Mouse (Mus musculus) intestine, embryonic 16.5 days (tissue): ENCODE results near the gene Rbm47. TPM values are rescaled to one million over a fixed set of nuclear protein-coding genes. Genes with fewer than 3 reads are reported as not detected.
A peak's percentile ranks its signal among the peaks of the same experiment; 100 is the strongest.

ENCODE experiments used
- ATAC-seq: fragments of 200-750 bp; cut with Nextera tagmentation; 2 replicates; pipeline ENCODE4 v1.8.0; 2017; ENCODE audit warnings: moderate TSS enrichment, moderate library complexity
- H3K27ac ChIP-seq: fragments of 300-500 bp; sonication (generic); 2 replicates; pipeline ENCODE4 v1.5.1; 2014; ENCODE audit warnings: mild to moderate bottlenecking, low read length
- H3K27me3 ChIP-seq: fragments of 300-500 bp; sonication (generic); replicated peaks from 2 replicates; pipeline ENCODE4 v1.6.1; 2014; ENCODE audit warnings: low read length, control low read depth, mixed read lengths; ENCODE audit not compliant: control insufficient read depth, insufficient read depth
- H3K36me3 ChIP-seq: fragments of 300-500 bp; sonication (generic); 2 replicates; pipeline ENCODE4 v1.6.1; 2014; ENCODE audit warnings: low read length, control low read depth; ENCODE audit not compliant: control insufficient read depth, insufficient read depth
- H3K4me1 ChIP-seq: fragments of 300-500 bp; sonication (generic); 2 replicates; pipeline ENCODE4 v1.6.1; 2014; ENCODE audit warnings: low read length, control low read depth, mixed read lengths; ENCODE audit not compliant: control insufficient read depth, insufficient read depth
- H3K4me2 ChIP-seq: fragments of 300-500 bp; sonication (generic); 2 replicates; pipeline ENCODE4 v1.6.1; 2014; ENCODE audit warnings: low read depth, low read length, control low read depth
- H3K4me3 ChIP-seq: fragments of 300-500 bp; sonication (generic); 2 replicates; pipeline ENCODE4 v1.5.1; 2014; ENCODE audit warnings: mild to moderate bottlenecking, low read length
- H3K9ac ChIP-seq: fragments of 300-500 bp; sonication (generic); 2 replicates; pipeline ENCODE4 v1.6.1; 2014; ENCODE audit warnings: low read depth, low read length
- H3K9me3 ChIP-seq: fragments of 300-500 bp; sonication (generic); 2 replicates; pipeline ENCODE4 v1.6.1; 2016; ENCODE audit warnings: low read length, control low read depth; ENCODE audit not compliant: control insufficient read depth
- WGBS: fragments of 180-500 bp; shearing (Covaris S2); extraction: QIAGEN DNeasy Blood & Tissue Kit; methylation state at CpG from one replicate; pipeline ENCODE4 v1.1.7; 2014; 5-methylcytosine and 5-hydroxymethylcytosine counted together
- polyA plus RNA-seq: library from polyadenylated mRNA; unstranded; fragments of >200 nt; fragmentation: Nextera tagmentation; extraction: Ambion mirVana; gene quantifications from 2 replicates; pipeline ENCODE4 v1.2.1, GENCODE M21; 2015

Gene Rbm47
- polyA plus RNA-seq, 1 experiment from 2014 or later: 149 TPM

- Histone ChIP-seq H3K27me3 (no peaks in the 10 kb centered on the region), H3K9ac (no peak overlapping the region), H3K27ac (no peak overlapping the region), H3K4me2 (no peak overlapping the region), H3K9me3 (no peaks in the 10 kb centered on the region), H3K4me1 (peaks cover 17% of the 10 kb centered on the region; the same call in 1 of the 2 replicates), H3K4me3 (no peak overlapping the region), H3K36me3 (no peaks in the 10 kb centered on the region)
- no peak for ATAC-seq
- WGBS: 60% methylated on average over 6 of the region's 6 CpGs
Measured at GRCm38 (mm10) chr5:66037066-66037465, 135.9 kb downstream of the Rbm47 start.

DNA sequence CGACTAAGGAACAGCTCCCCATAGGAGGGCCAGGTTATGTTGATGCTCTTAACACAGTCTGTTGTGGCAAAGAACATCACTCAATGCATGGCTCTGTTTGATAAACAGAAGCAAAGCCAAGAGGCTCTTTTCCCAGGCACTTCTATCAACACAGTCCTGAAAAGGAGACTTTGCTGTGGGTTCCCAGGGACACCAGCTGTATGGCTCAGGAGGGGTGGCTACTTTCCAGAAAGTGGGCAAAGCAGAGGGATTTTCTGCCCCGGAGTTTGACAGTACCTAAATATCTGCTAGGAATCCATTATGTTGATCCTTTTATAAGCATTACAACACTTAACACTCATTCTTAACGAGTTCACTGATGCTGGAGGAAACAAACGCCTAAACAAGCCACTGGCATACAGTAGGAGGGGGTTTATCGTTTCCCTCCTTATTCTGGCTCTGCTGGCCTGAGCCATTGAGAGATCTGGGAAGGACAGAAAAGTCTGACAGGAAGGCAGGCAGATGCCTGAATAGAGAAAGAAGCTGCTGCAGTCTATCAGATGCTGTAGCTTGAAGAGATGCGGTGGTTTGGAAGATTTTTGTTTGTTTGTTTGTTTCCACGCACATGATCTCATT, 136.4 kb downstream of the Rbm47 start:
- Histone ChIP-seq H3K27ac (0 out of 2 replicates have a peak overlapping the region, but pooled peaks have one; percentile 27), H3K4me1 (peaks cover 17% of the 10 kb centered on the region; the same call in 1 of the 2 replicates)
- ATAC-seq: no peak

GRCm38 (mm10) chr5:66034375-66035195, 138.3 kb downstream of the Rbm47 start:
- Histone ChIP-seq H3K4me2 (no peak overlapping the region), H3K4me3 (no peak overlapping the region), H3K4me1 (peaks cover 17% of the 10 kb centered on the region; the same call in 1 of the 2 replicates), H3K27me3 (no peaks in the 10 kb centered on the region), H3K27ac (no peak overlapping the region), H3K9me3 (no peaks in the 10 kb centered on the region), H3K9ac (no peak overlapping the region), H3K36me3 (no peaks in the 10 kb centered on the region)
- ATAC-seq: no peak
- 59% methylated on average over 14 of the region's 14 CpGs for WGBS

More for the DNA sequence above, 136.4 kb downstream of the Rbm47 start:
- Histone ChIP-seq H3K9ac (no peak overlapping the region), H3K4me2 (no peak overlapping the region), H3K36me3 (no peaks in the 10 kb centered on the region), H3K4me3 (no peak overlapping the region), H3K27me3 (no peaks in the 10 kb centered on the region), H3K9me3 (no peaks in the 10 kb centered on the region)
- 46% methylated on average over 7 of the region's 7 CpGs for WGBS

DNA sequence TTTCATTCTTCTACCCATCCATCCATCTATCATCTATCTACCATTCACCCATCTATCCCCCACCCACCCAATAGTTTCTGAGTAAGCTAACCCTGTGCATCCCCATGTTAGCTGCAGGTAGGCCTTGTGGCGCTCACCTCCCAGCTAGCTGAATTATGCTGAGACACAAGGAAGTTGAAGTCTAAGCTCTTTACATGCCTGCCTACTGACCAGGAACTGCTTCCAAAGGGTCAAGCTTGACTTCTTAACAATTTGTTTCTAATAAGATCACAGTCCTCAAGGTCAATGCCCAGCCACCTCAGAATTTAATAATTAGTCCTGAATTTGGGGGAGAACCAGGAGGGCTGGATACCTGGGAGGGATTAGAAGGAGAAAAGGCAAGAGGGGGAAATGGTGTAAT, 140.1 kb downstream of the Rbm47 start:
- H3K9ac ChIP-seq: no peak overlapping the region
- WGBS: 100% methylated on average over 1 of the region's 1 CpGs
- no peaks in the 10 kb centered on the region for H3K36me3 ChIP-seq
- no peak for ATAC-seq
- H3K27ac ChIP-seq: no peak overlapping the region
- no peak overlapping the region for H3K4me3 ChIP-seq
- H3K9me3 ChIP-seq: no peaks in the 10 kb centered on the region
- H3K27me3 ChIP-seq: no peaks in the 10 kb centered on the region
- peaks cover 17% of the 10 kb centered on the region; the same call in 1 of the 2 replicates for H3K4me1 ChIP-seq
- no peak overlapping the region for H3K4me2 ChIP-seq

- WGBS: 72% methylated on average over 5 of the region's 5 CpGs
- Histone ChIP-seq H3K9ac (no peak overlapping the region), H3K4me1 (peaks cover 10% of the 10 kb centered on the region; the same call in 1 of the 2 replicates), H3K9me3 (no peaks in the 10 kb centered on the region), H3K27me3 (no peaks in the 10 kb centered on the region), H3K4me2 (no peak overlapping the region), H3K4me3 (no peak overlapping the region), H3K36me3 (peaks cover 5% of the 10 kb centered on the region), H3K27ac (no peak overlapping the region)
- ATAC-seq: no peak
Measured at GRCm38 (mm10) chr5:66031699-66032098, 141.2 kb downstream of the Rbm47 start.

- Histone ChIP-seq H3K4me2 (no peak overlapping the region), H3K9ac (no peak overlapping the region), H3K27me3 (no peaks in the 10 kb centered on the region), H3K27ac (no peak overlapping the region), H3K4me3 (no peak overlapping the region), H3K36me3 (peaks cover 22% of the 10 kb centered on the region), H3K9me3 (peaks cover 5% of the 10 kb centered on the region; the same call in 1 of the 2 replicates), H3K4me1 (no peaks in the 10 kb centered on the region)
- 78% methylated on average over 5 of the region's 5 CpGs for WGBS
- no peak for ATAC-seq
Measured at GRCm38 (mm10) chr5:66028232-66028631, 144.7 kb downstream of the Rbm47 start.

- Histone ChIP-seq H3K9me3 (peaks cover 5% of the 10 kb centered on the region; the same call in 1 of the 2 replicates), H3K4me2 (no peak overlapping the region), H3K4me3 (no peak overlapping the region), H3K4me1 (no peaks in the 10 kb centered on the region), H3K36me3 (peaks cover 27% of the 10 kb centered on the region), H3K27ac (no peak overlapping the region), H3K9ac (no peak overlapping the region), H3K27me3 (no peaks in the 10 kb centered on the region)
- 98% methylated on average over 8 of the region's 8 CpGs for WGBS
- no peak for ATAC-seq
Measured at GRCm38 (mm10) chr5:66027206-66027605, 145.7 kb downstream of the Rbm47 start.

- no peaks in the 10 kb centered on the region for H3K4me1 ChIP-seq
- H3K4me3 ChIP-seq: no peak overlapping the region
- H3K27me3 ChIP-seq: no peaks in the 10 kb centered on the region
- WGBS: 96% methylated on average over 31 of the region's 31 CpGs
- H3K4me2 ChIP-seq: no peak overlapping the region
- H3K36me3 ChIP-seq: peaks cover 27% of the 10 kb centered on the region
- H3K9ac ChIP-seq: no peak overlapping the region
- H3K9me3 ChIP-seq: peaks cover 5% of the 10 kb centered on the region; the same call in 1 of the 2 replicates
- ATAC-seq: no peak
- no peak overlapping the region for H3K27ac ChIP-seq
Measured at GRCm38 (mm10) chr5:66026796-66027195, 146.1 kb downstream of the Rbm47 start.

DNA sequence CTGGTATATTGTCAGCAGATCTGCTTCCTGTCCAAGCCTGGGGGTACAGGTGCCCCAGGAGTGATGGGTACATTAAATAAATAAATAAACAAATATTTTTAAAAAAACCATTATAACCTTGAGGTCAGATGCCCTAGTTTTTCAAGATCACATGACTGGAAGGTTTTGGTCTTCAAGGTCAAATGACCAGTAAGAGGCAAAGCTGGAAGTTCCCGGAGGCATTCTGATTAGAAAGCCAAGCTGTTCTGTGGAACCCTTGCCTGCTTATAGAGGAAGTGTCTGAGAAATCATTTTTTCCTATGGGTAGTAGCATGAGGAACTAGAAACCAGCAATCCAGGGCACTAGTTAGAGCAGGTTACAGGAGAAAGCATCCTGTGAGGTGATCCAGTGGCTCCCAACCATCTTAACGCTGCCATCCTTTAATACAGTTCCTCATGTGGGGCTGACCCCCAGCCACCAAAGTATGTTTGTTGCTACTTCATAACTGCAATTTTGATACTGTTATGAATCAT, 157.4 kb downstream of the Rbm47 start:
- 92% methylated on average over 2 of the region's 2 CpGs for WGBS
- Histone ChIP-seq H3K4me3 (no peak overlapping the region), H3K27me3 (no peaks in the 10 kb centered on the region), H3K4me2 (no peak overlapping the region), H3K9me3 (no peaks in the 10 kb centered on the region), H3K36me3 (peaks cover 5% of the 10 kb centered on the region; the same call in 1 of the 2 replicates), H3K9ac (no peak overlapping the region), H3K27ac (0 out of 2 replicates have a peak overlapping the region, but pooled peaks have one; percentile 2), H3K4me1 (no peaks in the 10 kb centered on the region)
- no peak for ATAC-seq
